Mouse (Mus musculus) hindbrain, postnatal 0 days (tissue): ENCODE measurements around the gene Syt17. TPM values are rescaled to one million over a fixed set of nuclear protein-coding genes. Genes with fewer than 3 reads are reported as not detected.

ENCODE experiments used
- ATAC-seq: fragments of 200-750 bp; cut with Nextera tagmentation; 2 replicates; pipeline ENCODE4 v1.8.0; 2017; ENCODE audit warnings: mild to moderate bottlenecking, moderate TSS enrichment, moderate library complexity
- DNase-seq: peaks from one replicate; pipeline ENCODE4 v3.0.0-alpha.2; 2015; ENCODE audit warnings: low spot score
- H3K27ac ChIP-seq: fragments of 300-500 bp; sonication (generic); 2 replicates; pipeline ENCODE4 v1.5.1; 2014; ENCODE audit warnings: mild to moderate bottlenecking
- H3K27me3 ChIP-seq: fragments of 300-500 bp; sonication (generic); 2 replicates; pipeline ENCODE4 v1.6.1; 2014; ENCODE audit warnings: low read length, mixed read lengths; ENCODE audit not compliant: insufficient read depth
- H3K36me3 ChIP-seq: fragments of 300-500 bp; sonication (generic); 2 replicates; pipeline ENCODE4 v1.6.1; 2014; ENCODE audit warnings: low read length, mixed read lengths; ENCODE audit not compliant: insufficient read depth
- H3K4me1 ChIP-seq: fragments of 300-500 bp; sonication (generic); 2 replicates; pipeline ENCODE4 v1.6.1; 2014; ENCODE audit warnings: antibody characterized with exemption, low read length, mixed read lengths; ENCODE audit not compliant: insufficient read depth
- H3K4me2 ChIP-seq: fragments of 300-500 bp; sonication (generic); 2 replicates; pipeline ENCODE4 v1.6.1; 2014; ENCODE audit warnings: low read depth, mild to moderate bottlenecking, low read length, moderate library complexity, mixed read lengths
- H3K4me3 ChIP-seq: fragments of 300-500 bp; sonication (generic); 2 replicates; pipeline ENCODE4 v1.5.1; 2014; ENCODE audit warnings: low read length
- H3K9ac ChIP-seq: fragments of 300-500 bp; sonication (generic); replicated peaks from 2 replicates; pipeline ENCODE4 v1.6.1; 2014; ENCODE audit warnings: mild to moderate bottlenecking, low read length, moderate library complexity, mixed read lengths
- H3K9me3 ChIP-seq: fragments of 300-500 bp; sonication (generic); 2 replicates; pipeline ENCODE4 v1.6.1; 2016; ENCODE audit warnings: low read length, mixed read lengths
- CTCF ChIP-seq: IDR thresholded peaks from 2 replicates; pipeline ENCODE4 v1.5.1; 2016; ENCODE audit warnings: antibody characterized with exemption, control low read depth, low read depth
- WGBS: fragments of 180-500 bp; shearing (Covaris S2); extraction: QIAGEN DNeasy Blood & Tissue Kit; methylation state at CpG from one replicate; pipeline ENCODE4 v1.1.7; 2014; 5-methylcytosine and 5-hydroxymethylcytosine counted together
- polyA plus RNA-seq: library from polyadenylated mRNA; unstranded; fragments of >200 nt; fragmentation: Nextera tagmentation; extraction: Ambion mirVana; gene quantifications from 2 replicates; pipeline ENCODE4 v1.2.1, GENCODE M21; 2015
- total RNA-seq: library from RNA; depleted of rRNA; stranded (reverse); fragments of >200 nt; gene quantifications from 2 replicates; pipeline ENCODE4 v1.2.3, GENCODE M21; 2014

The Syt17 gene
- total and polyA plus RNA-seq, 2 experiments from 2014 or later, result 30.7 to 50.9 TPM

- 0 out of 2 replicates have a peak, but pooled peaks have one; percentile 13 for ATAC-seq
- TF ChIP-seq CTCF, result no peak
These were observed 4.7 kb downstream of the Syt17 start for GRCm38 (mm10) chr7:118443371-118443770.

DNA sequence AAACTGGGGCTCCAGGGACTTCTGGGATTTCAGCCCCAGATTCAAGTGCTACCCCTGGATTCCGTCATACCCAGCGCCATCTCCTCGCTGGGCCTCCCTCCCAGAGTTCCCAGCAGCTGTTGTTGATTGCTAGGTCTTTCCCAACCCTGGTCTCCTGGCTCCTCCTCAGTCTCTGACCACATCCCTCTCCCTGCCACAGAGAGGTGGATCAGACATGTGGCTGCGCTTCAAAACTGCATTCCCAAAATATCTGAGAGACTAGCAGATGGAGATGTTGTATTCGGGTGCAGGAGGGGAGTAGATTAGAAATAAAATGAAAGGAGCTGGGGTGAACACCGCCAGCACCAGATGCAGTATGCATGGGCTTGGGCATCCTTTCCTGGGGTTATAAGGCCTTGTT lies 6.5 kb downstream of the Syt17 start:
- Histone ChIP-seq H3K4me2 (no peak overlapping the region), H3K36me3 (no peaks in the 10 kb centered on the region), H3K27me3 (no peaks in the 10 kb centered on the region), H3K9me3 (no peaks in the 10 kb centered on the region), H3K27ac (no peak overlapping the region), H3K4me3 (no peak overlapping the region), H3K4me1 (no peaks in the 10 kb centered on the region), H3K9ac (no peak overlapping the region)
- WGBS, result 85% methylated on average over 6 of the region's 6 CpGs
- TF ChIP-seq CTCF, result no peak
- ATAC-seq (no peak), DNase-seq (no peak)

More at GRCm38 (mm10) chr7:118443371-118443770, 4.7 kb downstream of the Syt17 start:
- Histone ChIP-seq H3K27me3 (no peaks in the 10 kb centered on the region), H3K9ac (no peak overlapping the region), H3K36me3 (no peaks in the 10 kb centered on the region), H3K9me3 (no peaks in the 10 kb centered on the region), H3K4me2 (peak overlapping the region; percentile 25; the same call in 1 of the 2 replicates), H3K4me3 (no peak overlapping the region), H3K4me1 (no peaks in the 10 kb centered on the region), H3K27ac (no peak overlapping the region)
- no peak for DNase-seq
- WGBS, result 4% methylated on average over 9 of the region's 9 CpGs

GRCm38 (mm10) chr7:118437101-118437802 lies 10.8 kb downstream of the Syt17 start:
- peak; percentile 51 for DNase-seq
- Histone ChIP-seq H3K36me3 (no peaks in the 10 kb centered on the region), H3K4me2 (no peak overlapping the region), H3K4me3 (no peak overlapping the region), H3K4me1 (no peaks in the 10 kb centered on the region), H3K9ac (no peak overlapping the region), H3K9me3 (no peaks in the 10 kb centered on the region), H3K27ac (no peak overlapping the region), H3K27me3 (no peaks in the 10 kb centered on the region)
- WGBS, result 59% methylated on average over 7 of the region's 7 CpGs
- ATAC-seq, result no peak
- peak; percentile 79 for TF ChIP-seq CTCF

DNA sequence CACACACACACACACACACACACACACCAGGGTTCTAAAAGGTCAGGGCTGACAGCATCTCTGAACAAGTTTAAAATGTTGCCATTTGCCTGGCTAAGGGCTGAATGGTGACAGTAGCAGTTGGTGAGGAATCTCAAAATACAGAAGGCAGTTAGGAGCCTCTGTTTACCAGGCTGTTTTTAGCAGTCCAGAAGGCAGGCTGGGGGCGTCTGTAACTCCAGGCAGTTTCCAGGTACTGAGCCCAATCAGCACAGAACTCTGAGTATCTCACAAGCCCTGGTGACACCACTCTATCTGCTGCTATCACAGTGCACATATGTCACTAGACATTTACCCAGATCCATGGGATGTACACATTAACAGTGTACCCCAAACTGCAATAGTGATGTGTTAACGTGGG lies 19.1 kb downstream of the Syt17 start:
- DNase-seq (no peak), ATAC-seq (no peak)
- Histone ChIP-seq H3K27ac (no peak overlapping the region), H3K4me2 (no peak overlapping the region), H3K27me3 (no peaks in the 10 kb centered on the region), H3K4me3 (no peak overlapping the region), H3K9ac (no peak overlapping the region), H3K36me3 (no peaks in the 10 kb centered on the region), H3K9me3 (no peaks in the 10 kb centered on the region), H3K4me1 (no peaks in the 10 kb centered on the region)
- WGBS, result 93% methylated on average over 2 of the region's 2 CpGs
- no peak for TF ChIP-seq CTCF

- Histone ChIP-seq H3K27ac (no peak overlapping the region), H3K4me1 (no peaks in the 10 kb centered on the region), H3K4me3 (no peak overlapping the region), H3K9me3 (no peaks in the 10 kb centered on the region), H3K36me3 (no peaks in the 10 kb centered on the region), H3K27me3 (no peaks in the 10 kb centered on the region), H3K4me2 (no peak overlapping the region), H3K9ac (no peak overlapping the region)
- TF ChIP-seq CTCF, result no peak
- ATAC-seq (no peak), DNase-seq (peak; percentile 17)
- WGBS, result 39% methylated on average over 6 of the region's 6 CpGs
These were observed 28.4 kb downstream of the Syt17 start for GRCm38 (mm10) chr7:118419491-118420180.

- Histone ChIP-seq H3K4me2 (no peak overlapping the region), H3K27me3 (no peaks in the 10 kb centered on the region), H3K27ac (no peak overlapping the region), H3K4me1 (no peaks in the 10 kb centered on the region), H3K4me3 (no peak overlapping the region), H3K36me3 (no peaks in the 10 kb centered on the region), H3K9me3 (no peaks in the 10 kb centered on the region), H3K9ac (no peak overlapping the region)
- 78% methylated on average over 3 of the region's 3 CpGs for WGBS
- TF ChIP-seq CTCF, result no peak
- no peak for DNase-seq
- no peak for ATAC-seq
These were observed 33.8 kb downstream of the Syt17 start for GRCm38 (mm10) chr7:118414183-118414582.

DNA sequence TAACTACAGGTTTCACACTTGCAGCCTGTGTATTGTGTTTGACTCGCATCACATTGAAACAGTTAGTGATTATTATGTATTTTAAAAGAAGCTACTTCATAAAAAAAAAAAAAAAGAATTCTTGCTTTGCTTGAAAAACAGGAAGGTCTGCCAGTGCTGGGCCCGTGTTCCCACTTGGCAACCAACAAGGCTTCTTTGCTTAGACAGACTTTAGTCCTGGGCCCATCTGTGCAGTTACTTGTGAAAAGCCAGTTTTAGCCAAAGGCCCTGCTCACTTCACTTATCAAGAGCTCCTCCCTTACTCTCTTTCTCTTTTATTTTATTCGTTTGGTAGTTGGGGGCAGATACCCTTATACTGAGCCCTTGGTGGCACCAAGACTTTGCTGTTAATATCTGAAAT lies 36.1 kb downstream of the Syt17 start:
- no peak for DNase-seq
- WGBS, result 76% methylated on average over 3 of the region's 3 CpGs
- ATAC-seq, result no peak
- Histone ChIP-seq H3K4me3 (no peak overlapping the region), H3K4me2 (no peak overlapping the region), H3K4me1 (no peaks in the 10 kb centered on the region), H3K27ac (no peak overlapping the region), H3K27me3 (no peaks in the 10 kb centered on the region), H3K9ac (no peak overlapping the region), H3K36me3 (no peaks in the 10 kb centered on the region), H3K9me3 (no peaks in the 10 kb centered on the region)
- no peak for TF ChIP-seq CTCF
